Mouse (Mus musculus) retina, postnatal 1 day (tissue): ENCODE results near the gene Fgfr2.

Source experiments
- DNase-seq: peaks from one replicate; pipeline ENCODE4 v3.0.0-alpha.2; 2012

Gene Fgfr2

DNA sequence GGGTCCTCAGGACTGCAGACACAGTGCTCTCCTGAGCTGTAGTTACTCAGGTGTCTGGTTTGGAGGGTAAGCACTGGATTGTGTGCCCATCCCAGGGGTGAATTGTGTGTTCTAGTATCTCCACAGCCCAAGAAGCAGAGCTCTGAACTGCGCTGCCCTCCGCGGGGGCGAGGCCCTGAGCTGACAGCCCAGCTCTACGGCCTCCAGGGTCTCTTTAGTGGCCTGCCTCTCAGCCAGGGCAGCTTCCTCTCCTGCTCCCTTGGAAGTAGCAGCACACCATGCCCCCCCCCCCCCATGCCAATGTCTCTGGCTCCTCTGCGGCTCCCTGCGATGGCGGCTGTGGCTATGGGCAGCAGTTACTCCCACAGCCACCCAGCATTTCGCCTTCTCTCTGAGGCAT is 411.6 kb downstream of the Fgfr2 start:
- no peak for DNase-seq

GRCm38 (mm10) chr7:132705130-132705529 is 418.0 kb downstream of the Fgfr2 start:
- no peak for DNase-seq

- DNase-seq = no peak
Observed at GRCm38 (mm10) chr7:132704310-132704875, 418.8 kb downstream of the Fgfr2 start.

DNA sequence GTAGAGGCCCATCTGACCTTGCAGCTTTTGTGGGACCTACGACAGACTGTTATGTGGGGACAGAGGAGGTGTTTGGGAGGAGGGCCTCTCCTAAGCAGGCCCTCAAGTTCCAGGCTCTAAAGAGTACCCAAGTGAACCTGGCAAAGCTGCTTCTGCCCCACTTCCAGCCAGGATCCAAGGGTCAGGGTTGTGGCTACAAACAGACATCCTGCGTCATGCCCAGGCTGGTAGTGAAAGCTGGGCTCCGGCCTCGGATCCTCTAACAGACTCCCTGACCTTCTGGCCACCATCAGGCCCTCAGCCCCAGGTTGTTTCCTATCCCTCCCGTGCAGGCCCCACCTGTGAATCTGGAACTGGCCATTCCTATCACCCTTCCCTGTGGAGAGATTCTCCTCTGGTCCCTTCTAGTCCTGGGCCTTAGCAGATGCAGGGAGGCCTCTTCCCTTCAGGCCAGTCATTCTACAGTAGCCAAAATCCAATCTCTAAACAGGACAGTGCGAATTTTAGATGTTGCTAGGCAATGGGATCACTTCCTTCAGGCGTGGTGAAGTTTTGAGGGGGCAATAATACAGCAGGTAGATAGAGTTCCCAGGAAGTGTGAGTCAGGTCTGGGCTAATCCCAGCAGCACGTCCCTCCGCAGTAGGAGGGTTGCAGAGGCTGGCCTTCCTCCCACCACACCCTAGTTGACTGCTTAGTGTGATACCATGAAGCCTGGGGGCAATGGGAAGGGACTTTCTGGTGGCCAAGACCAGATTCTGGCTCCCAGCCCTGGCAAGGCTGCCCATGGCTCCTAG is 419.4 kb downstream of the Fgfr2 start:
- DNase-seq = no peak

DNA sequence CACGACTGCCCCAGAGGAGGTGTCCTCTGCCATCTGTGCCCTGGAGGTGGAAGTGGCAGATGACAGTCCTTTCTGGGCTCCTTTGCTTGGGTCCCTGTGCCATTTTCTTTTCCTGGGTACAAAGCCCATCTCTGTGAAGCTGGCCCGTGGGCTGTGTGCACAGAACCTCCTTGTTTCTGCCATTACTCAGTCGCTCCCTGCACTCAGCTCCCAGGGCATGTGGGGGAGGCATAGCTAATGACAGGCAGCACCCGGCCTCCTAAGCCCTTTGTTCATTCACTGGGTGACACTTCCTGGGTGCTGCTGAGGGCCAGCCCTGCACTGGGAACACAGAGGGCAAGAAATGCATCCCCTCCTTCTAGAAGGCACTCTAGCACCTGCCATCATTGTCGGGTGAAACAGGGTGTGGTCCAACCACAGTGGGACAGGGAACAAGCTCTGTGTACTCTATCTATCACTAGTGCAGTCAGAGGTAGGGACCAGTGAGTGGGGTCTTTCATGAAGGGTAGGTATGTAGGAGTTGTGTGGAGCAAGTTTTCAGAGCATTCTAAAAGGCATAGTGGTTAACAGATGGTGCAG is 420.6 kb downstream of the Fgfr2 start:
- DNase-seq = no peak

GRCm38 (mm10) chr7:132702024-132702423 is 421.1 kb downstream of the Fgfr2 start:
- no peak for DNase-seq

DNA sequence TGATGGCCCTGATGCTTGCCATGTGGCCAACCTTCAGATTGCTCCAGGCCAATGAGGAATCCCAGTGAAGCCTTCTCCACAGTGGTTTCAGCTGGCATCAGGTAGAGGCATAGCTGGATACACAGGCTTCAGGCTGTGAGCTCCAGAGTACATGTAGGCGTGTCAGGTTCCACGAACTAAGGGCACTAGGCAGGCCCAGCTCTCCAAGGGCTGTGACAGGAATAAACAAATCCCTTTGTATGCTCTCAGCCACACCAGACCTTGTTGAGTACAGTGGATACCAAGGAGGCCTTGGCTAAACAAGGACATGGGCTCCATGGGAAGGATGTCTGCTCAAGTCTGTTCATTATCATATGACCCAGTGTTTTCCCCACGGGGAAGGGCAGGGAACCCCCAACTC is 421.7 kb downstream of the Fgfr2 start:
- DNase-seq = no peak

DNA sequence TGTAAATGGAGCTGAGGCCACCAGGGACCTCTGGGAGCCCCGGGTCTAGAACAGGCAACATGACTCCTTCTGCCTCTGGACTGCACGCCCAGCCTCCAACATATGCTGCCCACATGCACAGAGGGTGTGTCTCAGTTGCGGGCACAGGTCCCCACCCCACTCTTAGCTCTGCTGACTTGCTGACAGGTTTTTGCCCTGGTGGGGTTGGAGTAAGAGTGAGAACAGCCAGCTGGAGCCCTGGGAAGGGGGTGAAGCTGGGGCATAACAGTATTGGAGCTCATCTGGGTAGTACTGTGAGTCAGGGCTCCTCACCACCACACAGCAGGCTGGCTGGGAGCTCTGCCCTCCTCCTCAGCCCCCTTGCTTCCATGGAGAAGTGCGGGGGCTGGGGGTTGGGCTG is 423.0 kb downstream of the Fgfr2 start:
- DNase-seq = no peak

- DNase-seq = no peak
Observed at GRCm38 (mm10) chr7:132699639-132700038, 423.5 kb downstream of the Fgfr2 start.

- no peak for DNase-seq
Observed at GRCm38 (mm10) chr7:132699165-132699564, 424.0 kb downstream of the Fgfr2 start.

- no peak for DNase-seq
Observed at GRCm38 (mm10) chr7:132698737-132699136, 424.4 kb downstream of the Fgfr2 start.

DNA sequence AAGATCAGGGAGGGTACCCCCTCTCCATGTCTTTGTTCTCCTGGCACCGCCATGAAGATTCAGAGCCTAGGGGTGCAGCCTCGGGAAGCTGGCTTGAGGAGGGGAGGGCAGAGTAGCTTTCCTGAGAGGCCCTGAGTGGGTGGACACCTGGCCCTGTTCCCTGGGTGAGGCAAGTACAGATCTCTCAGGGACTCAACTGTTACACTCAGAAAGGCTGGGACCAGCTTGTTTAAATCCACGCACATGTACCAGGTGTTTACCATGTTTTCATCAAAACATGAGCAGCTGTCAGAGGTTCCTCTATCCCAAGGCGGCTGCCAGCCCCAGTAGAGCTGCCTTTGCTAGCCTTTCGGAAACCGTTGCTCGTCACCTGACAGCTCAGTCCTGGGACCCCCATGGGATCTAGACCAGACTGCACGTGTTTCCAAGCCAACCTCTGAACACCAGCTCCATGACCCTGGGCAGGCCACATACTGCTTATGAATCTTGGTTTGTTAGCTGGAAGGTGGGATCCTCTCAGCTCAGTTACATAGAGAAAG is 425.8 kb downstream of the Fgfr2 start:
- no peak for DNase-seq

- no peak for DNase-seq
Observed at GRCm38 (mm10) chr7:132693561-132693960, 429.6 kb downstream of the Fgfr2 start.

GRCm38 (mm10) chr7:132692719-132693118 is 430.4 kb downstream of the Fgfr2 start:
- DNase-seq = no peak

DNA sequence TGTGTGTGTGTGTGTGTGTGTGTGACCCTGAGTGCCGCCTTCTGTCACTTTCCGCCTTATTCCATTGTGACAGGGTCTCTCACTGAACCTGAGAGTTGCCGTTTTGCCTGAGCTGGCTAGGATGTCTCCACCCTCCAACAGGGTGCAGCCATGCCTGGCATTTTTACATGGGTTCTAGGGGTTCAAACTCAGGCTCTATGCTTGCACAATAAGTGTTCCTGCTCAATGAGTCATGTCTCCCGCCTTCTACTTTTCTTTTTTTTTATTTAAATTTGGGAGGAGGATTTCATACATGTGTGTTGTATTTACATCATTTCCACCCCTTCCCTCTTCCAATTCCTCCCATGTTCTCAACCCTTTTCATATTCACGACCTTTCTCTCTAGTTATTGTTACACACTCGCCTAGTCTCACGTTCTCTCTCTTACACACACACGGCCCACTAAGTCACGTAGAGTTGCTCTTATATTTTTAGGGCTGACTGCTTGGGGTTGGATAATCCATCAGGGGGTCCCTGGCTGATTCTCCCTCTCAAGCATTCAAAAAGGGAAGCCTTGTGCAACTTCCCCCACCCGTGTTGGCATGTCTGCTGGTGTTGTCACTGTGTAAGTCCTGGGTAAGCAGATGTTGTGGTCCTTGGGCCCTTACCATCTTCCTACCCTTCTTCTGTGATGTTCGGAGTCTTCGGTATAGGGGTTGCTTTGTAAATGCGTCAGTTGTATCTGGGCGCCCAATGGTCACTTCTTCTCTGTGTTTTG is 432.3 kb downstream of the Fgfr2 start:
- no peak for DNase-seq

DNA sequence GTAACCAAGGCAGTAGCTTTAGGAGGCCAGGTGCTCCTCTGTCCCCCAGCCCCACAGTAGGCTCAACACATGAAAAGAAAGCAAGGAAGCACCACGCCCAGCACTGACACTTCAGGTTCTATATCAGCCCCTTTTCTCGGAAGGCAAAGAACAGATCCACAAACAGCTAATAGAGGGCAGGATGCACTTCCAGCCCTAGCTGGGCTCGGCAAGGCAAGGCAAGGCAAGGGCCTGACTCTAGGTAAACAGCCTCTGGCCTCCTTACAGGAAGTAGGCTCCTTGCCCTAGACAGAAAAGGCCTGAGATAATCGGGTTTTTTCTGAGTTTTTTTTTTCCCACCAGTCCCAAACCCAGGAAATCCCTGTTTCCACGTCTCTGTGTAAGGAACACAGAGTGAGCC is 433.4 kb downstream of the Fgfr2 start:
- DNase-seq = no peak

DNA sequence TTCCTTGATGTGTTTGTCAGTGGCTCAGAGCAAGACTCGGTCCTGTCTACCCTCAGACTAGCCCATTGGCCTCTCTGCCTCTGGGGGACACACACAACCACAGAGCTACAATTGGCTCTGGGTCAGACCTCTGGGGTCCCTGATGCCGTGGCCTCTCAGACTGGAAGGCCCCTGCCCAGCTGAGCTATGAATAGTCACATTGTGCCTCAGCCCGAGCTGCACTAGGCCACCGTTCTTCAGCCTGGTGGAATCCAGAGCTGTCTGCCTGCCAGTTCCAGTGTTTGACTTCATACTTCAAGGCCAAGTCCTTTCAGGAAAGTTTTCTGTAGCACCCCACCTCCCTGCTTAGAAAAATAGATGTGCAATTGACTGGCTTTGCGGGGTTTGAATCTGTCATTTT is 434.4 kb downstream of the Fgfr2 start:
- DNase-seq = no peak

- no peak for DNase-seq
Observed at GRCm38 (mm10) chr7:132687897-132688296, 435.3 kb downstream of the Fgfr2 start.

GRCm38 (mm10) chr7:132686515-132686914 is 436.6 kb downstream of the Fgfr2 start:
- DNase-seq = no peak

DNA sequence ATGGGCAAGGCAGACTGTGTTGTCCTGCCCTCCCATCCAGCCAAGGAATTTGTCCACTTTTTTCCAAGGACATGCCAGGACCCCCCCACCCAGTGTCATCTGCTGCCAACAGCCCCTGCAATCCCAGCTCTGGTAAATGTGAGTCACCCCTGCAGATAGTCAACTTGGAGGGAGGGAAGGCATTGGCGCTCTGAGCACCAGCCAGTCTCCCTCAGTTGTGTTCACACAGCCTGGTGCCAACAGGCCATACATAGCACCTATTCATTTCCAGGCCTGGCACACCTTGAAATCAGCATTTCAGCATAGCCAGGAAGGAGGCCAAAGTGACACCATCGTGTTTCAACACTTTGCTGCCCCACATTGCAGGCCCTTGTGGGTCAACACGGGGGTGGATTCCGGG is 439.2 kb downstream of the Fgfr2 start:
- DNase-seq = no peak

DNA sequence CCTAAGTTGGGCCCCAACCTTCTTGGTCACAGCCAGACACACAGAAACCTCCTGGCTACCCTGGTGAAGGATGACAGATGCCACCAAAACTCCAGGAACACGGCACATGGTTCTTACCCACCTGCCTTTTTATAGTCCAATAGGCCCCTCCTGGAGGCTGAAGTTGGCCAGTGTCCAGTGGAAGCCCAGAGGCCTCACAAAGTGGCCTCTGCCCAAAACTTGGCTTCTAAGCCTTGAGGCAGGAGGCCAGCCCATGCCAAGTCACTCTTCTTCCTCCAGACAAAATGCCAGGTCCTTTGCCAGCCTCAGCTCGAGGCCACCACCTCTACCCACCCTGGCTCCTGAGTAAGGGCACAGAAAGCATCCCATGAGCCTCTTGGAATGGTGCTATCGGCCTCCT is 440.2 kb downstream of the Fgfr2 start:
- no peak for DNase-seq

DNA sequence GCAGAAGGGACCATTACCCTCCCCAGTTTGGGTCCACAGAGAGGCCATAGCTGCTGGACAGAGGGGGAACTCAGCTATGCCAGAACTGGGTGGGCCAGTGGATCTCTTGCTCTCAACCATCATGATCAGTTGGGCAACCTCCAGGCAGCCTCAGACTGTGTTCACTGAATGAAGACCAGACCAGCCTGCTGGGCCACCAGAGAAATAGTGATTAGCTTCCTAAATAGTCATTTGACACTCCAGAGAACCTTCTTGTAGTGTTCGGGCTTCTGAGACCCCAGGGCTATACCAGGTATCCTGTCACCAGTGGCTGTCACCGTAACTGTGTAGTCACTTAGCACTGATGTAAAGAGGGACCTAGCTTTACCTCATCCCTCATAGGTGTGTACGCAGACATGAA is 440.8 kb downstream of the Fgfr2 start:
- DNase-seq = no peak

- DNase-seq = no peak
Observed at GRCm38 (mm10) chr7:132681831-132682230, 441.3 kb downstream of the Fgfr2 start.
